Mouse (Mus musculus): Measurements from ENCODE around the gene Cd300lg.

Gene Cd300lg

DNA sequence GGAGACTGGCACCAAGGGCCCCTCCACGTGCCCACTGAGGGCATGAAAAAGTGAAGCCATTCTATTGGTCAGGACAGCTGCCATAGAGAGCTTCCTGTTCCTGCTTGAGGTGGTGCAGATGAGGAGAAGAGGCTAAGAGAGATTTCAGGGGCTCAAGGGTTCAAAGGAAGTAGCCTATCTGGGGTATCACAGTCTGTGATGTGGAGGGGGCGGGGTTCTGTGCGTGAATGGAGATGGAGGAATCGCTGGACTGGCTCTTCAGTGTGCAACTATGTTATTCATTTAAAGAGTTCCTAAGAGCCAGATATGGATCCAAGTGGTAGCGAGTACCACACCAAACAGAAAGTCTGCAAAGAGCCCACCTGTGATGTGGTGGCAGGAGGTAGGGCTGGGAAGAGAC lies 55.1 kb downstream of the Cd300lg start:
- in situ Hi-C loops (cut with MboI, MseI) = no loop called here

DNA sequence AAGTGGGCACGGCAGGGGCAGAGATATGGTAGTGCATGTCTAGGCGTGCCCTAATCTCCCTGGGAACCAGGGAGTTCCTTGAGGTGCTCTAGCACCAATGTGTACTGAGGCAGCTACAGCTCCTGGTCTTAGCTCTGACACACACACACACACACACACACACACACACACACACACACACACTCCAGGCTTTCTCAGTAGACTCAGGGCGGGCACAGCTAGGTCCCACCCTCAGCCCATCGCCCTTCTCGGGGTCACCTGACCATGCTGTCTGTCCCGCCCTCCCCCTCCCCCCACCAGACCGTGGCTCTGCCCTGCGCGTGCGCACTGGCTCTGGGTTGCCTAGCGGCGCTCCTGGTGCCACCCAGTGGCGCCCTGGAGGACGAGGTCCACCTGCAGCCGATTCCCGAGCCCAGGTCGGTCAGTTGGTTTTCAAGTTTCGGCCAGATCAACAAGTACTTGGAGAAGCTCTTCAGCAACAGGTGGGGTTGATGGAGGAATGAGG lies 55.6 kb downstream of the Cd300lg start:
- in situ Hi-C loops (cut with MboI, MseI) = no loop called here

DNA sequence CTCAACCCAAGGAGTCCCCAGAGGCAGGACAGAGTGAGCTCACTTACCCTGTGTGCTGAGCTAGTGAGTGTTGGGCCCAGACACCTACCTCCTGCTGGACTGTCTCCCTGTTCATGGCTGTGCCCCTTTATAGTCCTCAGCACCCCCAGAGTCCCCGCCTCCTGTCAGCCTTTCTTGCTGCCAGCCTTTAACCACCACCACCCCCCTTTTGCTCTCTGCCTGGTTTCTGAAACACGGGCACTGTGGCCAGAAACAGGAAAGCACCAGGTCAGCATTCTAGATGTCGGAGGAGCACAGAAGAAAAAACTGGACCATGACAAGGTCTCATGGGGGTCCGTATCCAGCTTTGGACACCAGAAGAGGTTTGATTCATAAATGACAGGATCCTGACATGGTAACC lies 59.9 kb downstream of the Cd300lg start, which contains the start of gene Ppy:
Gene Ppy, minus strand, starts transcription at position 101 of the 400 bp plus-strand sequence.
- in situ Hi-C loops (cut with MboI, MseI) = loop anchor here (5.0 kb wide), 1 partner anchor 36 kb away; no protein-coding TSS in a partner anchor

DNA sequence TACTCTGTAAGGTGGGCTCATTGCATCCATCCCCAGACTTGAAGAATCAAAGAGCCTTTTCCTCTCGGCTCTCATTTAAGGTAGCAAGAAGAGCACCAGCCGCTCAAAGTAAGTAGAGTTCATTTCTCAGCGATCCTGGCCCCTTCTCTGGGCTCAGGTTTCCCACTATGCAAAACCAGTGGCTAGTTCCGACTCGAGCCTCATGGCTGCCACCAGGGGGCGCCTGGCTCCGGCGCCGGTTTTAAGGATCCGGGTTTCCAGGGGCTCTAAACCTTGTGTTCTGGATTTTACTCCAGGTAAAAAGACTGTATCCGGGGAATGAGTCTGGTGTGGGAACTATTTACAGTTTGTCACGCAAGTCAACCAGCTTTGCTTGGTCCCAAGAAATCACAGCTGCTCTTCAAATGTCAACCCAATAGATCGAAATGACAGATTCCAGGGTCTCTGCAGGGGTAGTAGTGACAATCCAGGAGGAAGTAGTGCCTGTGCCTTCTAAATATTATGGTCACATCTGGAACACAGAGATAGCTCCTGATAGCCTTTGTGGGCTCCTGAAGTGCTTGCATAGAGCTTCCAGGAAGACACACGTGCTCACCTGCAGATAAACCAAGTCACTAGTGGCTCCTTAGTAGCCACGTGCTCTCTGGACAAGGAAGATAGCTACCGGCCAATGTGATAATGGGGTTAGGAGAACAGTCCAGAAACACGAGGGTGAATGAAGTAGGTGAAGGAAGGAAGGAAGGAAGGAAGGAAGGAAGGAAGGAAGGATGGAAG lies 61.4 kb downstream of the Cd300lg start:
- in situ Hi-C loops (cut with MboI, MseI) = loop anchor here (5.0 kb wide), 1 partner anchor 35 kb away; no protein-coding TSS in a partner anchor
